Mouse (Mus musculus) embryo, embryonic 9.5 days (tissue): Measurements from ENCODE around the gene Chil1.

Experiments used
- DNase-seq: peaks from one replicate; pipeline ENCODE4 v3.0.0-alpha.2; 2017; ENCODE audit errors: extremely low spot score

Gene Chil1

GRCm38 (mm10) chr1:134230638-134231228 is 48.8 kb downstream of the Chil1 start:
- no peak for DNase-seq

- no peak for DNase-seq
Observed at GRCm38 (mm10) chr1:134231270-134231669, 49.3 kb downstream of the Chil1 start.

- DNase-seq, result no peak
Observed at GRCm38 (mm10) chr1:134231681-134232080, 49.7 kb downstream of the Chil1 start.

GRCm38 (mm10) chr1:134232326-134232725 is 50.4 kb downstream of the Chil1 start:
- DNase-seq, result no peak

- no peak for DNase-seq
Observed at GRCm38 (mm10) chr1:134232778-134233531, 51.0 kb downstream of the Chil1 start.

- DNase-seq, result no peak
Observed at GRCm38 (mm10) chr1:134233681-134234454, 51.9 kb downstream of the Chil1 start.

- DNase-seq, result no peak
Observed at GRCm38 (mm10) chr1:134234455-134235390, 52.7 kb downstream of the Chil1 start.

- peak; percentile 38 for DNase-seq
Observed at GRCm38 (mm10) chr1:134235391-134235921, 53.5 kb downstream of the Chil1 start, which contains the start of gene Adora1. Gene Adora1 (minus strand): TSS chr1:134235431.

- no peak for DNase-seq
Observed at GRCm38 (mm10) chr1:134236142-134236541, 54.2 kb downstream of the Chil1 start.

GRCm38 (mm10) chr1:134237438-134237837 is 55.5 kb downstream of the Chil1 start:
- DNase-seq, result no peak
